Mouse (Mus musculus) layer of hippocampus, adult 11-12 months (tissue): ENCODE measurements around the gene Olfr60.

Experiments
- DNase-seq: peaks from one replicate; pipeline ENCODE4 v3.0.0; 2022; ENCODE audit warnings: low spot score

Gene Olfr60

DNA sequence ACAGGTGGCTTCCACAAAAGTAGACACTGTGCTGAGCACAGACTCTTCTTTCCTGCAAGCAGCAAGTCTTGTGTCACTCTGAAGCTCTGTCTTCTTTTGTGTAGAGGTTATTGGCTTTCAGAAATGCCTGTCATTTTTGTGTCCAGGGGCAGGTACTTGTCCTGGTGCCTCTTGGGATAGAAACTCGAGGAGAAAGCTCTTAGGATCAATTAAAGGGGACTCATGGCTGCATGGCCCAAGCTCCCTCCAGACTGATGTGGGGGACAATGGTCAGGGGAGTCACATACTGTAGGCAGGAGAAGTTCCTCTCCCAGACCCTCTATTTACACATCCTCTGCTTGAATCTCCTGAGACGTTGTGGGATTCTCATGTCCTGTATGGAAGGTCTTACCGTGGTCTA, at the start of gene Olfr60:
TSS of gene Olfr60 (minus strand) at position 101 of the 400 bp plus-strand sequence.
- DNase-seq: no peak

DNA sequence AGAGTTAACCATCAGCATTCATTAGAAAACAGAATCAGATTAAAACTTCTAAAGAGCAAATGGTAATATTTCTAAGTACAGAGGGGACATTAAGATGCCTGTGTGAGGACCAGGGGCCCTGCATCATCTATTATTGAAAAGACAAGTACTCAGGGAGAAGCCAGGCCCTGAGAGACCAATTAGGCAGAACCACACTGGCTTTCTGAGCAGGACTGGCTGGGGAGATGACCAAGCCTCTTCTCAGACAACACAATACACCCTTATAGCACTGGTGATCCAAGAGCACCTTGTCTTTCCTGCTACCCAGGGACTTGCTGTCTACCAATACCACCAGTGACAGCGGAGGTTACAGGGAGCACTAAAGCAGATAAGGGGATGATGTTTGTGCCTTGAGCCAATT, 41.3 kb upstream of the Olfr60 start, which contains the start of gene Olfr531:
TSS of gene Olfr531 (minus strand) at position 101 of the 400 bp plus-strand sequence.
- no peak for DNase-seq

DNA sequence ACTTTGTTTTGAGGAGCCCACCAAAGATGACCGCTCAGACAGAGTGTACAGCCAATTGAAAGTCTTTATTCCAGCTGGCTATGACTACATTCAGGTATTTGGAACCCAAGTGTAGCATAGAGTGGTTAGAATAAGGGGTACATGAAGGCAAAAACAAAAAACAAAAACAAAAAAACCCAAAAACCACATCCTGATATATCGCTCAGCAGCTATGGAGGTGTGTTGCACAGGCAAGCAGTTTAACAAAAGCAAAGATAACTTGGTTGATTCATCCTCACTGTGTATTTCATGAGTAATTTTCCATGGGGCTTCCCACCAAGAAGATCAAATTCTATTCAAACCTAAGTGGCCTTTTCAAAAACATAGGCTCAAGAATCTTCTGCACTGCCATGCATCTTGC, 15.4 kb upstream of the Olfr60 start:
- DNase-seq: no peak

DNA sequence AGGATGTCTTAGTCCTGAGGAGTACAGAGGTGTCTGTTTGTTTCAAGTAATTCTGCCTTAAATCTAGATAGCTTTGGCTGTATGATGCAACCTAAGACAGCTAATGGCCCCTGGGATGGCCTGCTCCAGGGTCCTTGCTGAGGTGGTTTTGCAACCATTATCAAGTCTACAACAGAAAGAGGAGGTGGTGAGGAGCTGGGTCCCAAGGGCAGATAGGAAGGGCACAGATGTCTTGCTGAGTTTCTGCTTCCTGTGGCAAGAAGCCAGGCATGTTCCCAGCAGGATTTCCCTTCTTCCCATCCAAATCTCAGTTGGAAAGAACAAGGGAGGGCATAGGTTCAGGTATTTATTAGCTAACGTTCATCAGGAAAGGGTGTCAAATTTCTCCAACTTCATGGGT, 14.8 kb upstream of the Olfr60 start, which contains the start of gene Olfr530:
TSS of gene Olfr530 (minus strand) at position 101 of the 400 bp plus-strand sequence.
- DNase-seq: no peak

DNA sequence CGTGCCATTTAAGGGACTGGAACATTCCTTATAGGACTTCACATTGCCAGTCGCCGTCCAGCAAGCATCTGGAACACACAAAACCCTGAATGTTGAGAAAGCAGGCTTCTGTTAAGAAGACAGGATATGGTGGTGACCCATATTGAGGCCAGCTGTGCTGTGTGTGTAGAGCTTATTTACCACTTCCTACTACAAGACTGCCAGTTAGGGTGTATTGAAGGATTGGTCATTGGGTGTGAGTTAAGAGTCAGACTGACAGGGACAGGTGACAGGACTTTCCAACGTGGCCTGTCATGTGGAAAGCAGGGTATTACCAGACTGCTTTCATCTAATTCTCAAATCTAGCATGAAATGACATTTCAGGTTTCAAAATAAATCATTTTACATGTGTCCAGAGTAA, 12.8 kb upstream of the Olfr60 start:
- DNase-seq: no peak

DNA sequence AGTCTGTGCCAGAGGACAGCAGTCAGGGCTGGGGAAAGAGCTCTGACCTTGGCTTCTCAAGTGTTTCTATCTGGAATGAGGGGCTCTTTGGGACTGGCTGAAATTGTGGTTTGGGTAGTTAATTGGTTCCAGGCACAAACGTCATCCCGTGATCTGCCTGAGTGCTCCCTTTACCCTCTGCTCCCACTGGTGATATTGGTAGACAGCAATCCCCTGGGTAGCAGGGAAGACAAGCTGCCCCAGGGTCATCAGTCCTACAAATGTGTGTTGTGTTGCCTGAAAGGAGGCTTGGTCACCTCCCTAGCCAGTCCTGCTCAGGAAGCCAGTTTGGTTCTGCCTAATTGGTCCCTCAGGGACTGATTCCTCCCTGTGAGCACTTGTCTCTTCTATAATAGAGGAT, 27.8 kb downstream of the Olfr60 start, which contains the start of gene Olfr527:
TSS of gene Olfr527 (plus strand) at position 301 of the 400 bp plus-strand sequence.
- no peak for DNase-seq

DNA sequence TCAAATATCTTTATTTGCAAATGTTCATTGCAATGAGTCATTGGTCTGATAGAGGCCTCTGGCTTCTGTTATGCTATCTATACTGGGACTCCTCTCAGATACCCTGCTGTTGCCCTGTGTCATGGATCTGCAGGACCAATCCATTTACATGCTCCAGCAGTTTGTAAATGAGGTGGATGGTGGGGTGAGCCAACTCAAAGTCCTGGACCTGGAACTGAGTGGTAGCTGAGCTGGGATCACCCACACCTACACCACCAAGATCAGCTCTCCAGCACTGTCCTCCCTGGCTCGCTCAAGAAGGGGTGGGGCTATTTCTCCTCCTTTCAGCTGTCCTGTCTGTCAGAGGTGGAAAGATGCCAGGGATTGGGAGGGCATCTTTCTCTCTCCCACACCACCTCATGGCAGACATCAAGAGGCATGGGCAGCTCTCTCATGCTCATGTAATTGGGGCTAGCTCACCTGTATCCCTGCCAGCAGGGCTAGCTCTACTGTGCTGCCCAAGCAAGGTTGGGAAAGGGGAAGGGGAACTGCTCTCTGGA, 31.6 kb downstream of the Olfr60 start:
- no peak for DNase-seq

DNA sequence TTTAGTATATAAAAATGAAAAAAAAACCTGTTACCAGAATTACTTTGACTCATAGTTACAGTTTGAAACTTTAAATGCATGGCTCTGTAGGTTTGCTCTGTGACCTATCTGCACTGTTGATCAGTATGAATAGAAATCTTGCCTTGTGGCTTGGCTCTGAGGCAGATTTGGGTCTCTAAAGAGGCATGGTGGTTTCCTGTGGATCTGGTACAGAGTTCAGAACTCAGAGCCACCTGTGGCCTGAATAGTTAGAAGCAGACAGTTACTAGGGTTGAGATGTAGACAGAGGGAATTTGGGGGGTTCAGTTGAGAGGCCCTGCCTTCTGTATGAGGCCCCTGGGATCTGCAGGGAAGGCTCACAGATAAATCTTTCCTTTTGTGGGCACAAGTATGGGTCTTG, 40.3 kb downstream of the Olfr60 start:
- DNase-seq: no peak

DNA sequence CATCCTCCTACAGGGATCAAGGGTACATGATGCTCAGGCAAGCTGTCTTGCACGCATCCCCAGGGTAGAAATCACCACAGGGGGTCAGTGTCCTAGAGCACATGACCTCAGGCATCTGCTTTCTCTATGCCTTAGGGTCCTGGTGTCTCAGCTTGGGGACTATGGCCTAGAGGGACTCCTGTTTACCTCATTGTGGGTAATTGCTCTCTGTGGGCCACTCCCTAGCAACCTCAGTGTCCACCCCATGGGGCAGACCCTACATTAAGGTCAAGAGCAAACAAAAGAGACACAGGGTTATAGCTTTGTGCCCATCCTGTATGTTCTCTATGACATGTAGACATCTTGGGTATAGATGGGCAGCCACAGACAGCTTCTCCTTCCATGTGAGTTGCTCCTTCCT, 40.9 kb downstream of the Olfr60 start, which contains the start of gene Olfr525:
TSS of gene Olfr525 (plus strand) at position 301 of the 400 bp plus-strand sequence.
- no peak for DNase-seq

DNA sequence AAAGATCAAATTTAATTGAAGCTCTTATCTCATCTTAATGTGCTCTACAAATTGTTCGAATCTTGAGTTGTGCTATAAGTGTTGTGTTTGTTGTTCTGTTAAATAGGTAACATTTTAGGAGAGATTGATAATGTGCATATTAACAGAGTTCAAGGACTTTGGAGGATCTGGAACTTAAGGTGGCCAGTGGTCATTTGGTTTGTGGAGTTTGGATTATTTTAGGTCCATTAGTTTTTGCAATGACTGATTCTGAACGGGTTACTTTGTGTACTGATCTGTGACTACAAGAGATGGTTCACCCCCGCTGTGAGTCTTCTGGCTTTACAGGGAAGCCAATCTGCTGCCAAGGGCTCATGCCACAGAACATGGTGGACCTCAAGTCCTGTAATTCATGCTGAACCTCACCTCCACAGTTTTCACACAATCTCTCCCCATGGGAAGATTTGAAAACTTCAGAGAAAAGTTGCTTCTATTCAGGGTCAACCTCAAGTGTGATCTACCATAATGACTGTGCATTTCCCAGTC, 41.5 kb downstream of the Olfr60 start:
- DNase-seq: no peak

DNA sequence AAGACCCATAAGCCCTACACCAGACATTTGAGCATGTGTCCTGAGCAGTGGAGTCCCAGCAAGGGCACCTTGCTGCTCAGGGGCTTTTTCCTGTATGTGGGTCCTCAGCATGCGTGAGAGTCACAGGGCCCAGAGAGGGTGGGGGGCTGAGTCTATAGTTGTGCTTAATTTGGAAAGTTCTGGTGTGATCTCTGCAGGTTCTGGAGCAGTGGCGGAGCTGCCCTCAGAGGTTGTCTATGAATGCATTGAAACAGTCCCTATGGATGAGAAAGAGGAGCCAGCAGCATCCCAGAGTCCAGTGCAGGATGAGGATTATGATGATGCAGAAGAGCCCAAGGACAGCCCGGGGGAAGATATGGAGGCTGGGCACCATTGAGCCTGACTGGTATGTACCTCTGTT, 62.1 kb downstream of the Olfr60 start:
- DNase-seq: no peak

DNA sequence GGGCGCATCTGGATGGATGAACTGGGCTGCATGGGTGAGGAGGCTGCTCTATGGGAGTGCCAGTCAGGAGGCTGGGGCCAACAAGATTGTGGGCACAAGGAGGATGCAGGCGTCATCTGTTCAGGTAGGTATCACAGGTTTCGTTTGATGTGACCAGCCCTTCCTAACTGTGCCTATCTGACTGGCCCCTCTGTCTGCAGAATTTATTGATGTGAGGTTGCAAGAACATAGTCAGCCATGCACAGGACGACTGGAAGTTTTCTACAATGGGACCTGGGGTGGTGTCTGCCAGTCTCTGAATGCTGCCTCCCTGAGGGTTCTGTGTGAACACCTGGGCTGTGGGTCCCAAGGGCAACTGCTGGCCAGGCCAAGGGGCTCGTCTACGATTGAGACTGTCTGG, 64.6 kb downstream of the Olfr60 start:
- DNase-seq: no peak

DNA sequence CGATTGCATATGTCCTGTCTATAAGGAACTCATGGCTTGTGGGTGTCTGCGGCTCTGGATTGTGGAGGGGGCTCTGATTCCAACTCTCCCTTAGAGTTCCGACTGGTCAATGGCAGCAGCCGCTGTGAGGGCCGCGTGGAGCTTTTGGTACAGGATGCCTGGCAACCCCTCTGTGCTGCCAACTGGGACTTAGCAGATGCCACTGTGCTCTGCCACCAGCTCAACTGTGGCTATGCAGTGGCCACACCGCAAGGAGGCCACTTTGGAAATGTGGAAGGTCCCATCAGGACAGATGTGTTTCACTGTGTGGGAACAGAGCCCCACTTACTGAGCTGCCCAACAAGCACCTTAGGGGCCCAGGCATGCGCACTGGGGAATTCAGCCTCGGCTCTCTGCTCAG, 65.7 kb downstream of the Olfr60 start:
- DNase-seq: no peak
